Mouse (Mus musculus) adrenal gland, postnatal 14 days (tissue): ENCODE measurements around the gene Dnase2a. TPM values are rescaled to one million over a fixed set of nuclear protein-coding genes. Genes with fewer than 3 reads are reported as not detected.
"Not testable (repeated sequence)": the region's sequence is repeated elsewhere in the genome, so short reads cannot be mapped to it uniquely, and the experiment has no call there.

Experiments
- DNase-seq: peaks from one replicate; pipeline ENCODE4 v3.0.0; 2021; ENCODE audit warnings: mixed read lengths
- total RNA-seq: library from RNA; stranded (reverse); gene quantifications from 2 replicates; pipeline ENCODE4 v1.2.3, GENCODE M21; 2021

The Dnase2a gene
- total RNA-seq, 1 experiment from 2014 or later = 8.3 TPM

DNA sequence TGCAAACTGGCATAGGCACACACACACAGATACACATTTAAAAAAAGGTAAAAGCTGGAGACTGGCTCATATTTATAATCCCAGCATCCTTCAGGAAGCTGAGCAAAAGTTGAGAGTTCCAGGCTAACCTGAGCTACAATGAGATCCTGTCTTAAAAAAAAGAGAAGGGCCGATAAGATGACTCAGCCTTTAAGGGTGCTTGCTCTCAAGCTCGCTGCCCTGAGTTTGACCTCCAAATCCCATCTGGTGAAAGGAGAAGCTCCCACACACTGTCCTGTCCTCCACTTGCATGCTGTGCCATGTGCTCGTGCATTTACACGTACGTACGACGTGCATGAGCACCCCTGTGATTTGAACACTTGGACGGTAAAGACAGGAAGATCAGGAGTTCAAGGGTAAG is 867 bp upstream of the Dnase2a start:
- no peak for DNase-seq

DNA sequence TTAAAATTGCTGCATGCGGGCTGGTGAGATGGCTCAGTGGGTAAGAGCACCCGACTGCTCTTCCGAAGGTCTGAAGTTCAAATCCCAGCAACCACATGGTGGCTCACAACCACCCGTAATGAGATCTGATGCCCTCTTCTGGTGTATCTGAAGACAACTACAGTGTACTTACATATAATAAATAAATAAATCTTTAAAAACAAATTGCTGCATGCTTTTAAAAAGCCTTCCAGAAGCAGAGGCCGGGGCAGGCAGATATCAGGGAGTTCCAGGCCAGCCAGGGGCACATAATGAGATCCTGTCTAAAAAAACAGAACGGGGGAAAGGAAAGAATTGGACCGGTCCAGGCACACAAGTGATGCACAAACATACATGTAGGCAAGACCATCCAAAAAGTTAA is 381 bp upstream of the Dnase2a start:
- DNase-seq = not testable (repeated sequence)

DNA sequence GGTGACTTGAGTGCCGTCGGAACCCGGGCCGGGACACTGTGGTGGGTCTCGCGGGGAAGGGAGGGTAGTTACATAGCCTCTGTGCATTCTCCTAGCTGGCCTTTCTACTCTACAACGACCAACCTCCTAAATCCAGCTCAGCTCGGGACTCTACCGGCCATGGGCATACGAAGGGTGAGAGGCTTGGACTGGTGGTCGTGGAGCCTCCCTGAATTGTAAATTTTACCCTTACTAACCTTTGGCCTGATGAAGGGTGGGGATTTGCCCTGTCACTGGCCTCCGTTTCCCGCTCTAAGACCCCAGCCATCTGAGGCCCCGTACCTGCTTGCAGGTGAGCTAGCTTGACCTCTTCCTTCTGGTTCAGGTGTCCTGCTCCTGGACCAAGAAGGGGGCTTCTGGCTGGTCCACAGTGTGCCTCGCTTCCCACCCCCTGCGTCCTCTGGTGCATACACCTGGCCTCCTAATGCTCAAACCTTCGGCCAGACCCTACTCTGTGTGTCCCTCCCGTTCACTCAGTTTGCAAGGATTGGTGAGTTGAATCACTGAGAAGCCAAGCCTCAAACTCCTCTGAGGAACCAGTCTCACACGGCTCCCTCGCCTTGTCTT is 905 bp downstream of the Dnase2a start:
- no peak for DNase-seq

DNA sequence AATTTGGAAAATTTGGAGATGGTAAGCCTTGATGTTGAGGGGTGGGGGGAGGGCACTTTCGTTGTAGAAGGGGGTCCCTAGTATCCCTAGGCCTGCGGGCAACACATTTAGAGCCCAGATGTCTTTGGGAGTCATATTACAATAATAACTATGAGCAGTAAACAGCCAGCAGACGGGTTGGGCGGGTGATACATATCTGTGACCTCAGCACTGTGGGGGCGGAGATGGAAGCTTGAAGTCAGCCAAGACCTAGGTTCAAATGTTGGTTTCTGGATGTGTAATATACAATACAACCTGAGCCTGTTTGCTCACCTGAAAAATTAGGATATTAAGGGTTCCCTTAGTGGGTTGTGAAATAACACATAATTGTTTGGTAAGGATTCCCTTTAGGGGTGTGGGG is 1.6 kb downstream of the Dnase2a start:
- DNase-seq = no peak

DNA sequence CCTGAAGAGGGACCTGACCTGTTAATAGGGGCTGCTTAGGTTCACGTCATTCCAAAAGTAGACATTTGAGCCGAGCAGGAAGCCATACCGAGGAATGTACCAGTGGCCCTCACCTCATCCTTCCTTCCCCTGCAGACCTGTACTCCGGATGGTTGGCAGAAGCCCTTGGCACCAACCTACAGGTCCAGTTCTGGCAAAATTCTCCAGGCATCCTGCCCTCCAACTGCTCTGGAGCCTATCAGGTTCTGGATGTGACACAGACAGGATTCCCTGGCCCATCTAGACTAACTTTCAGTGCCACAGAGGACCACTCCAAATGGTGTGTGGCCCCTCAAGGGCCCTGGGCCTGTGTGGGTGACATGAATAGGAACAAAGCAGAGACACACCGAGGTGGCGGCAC is 2.2 kb downstream of the Dnase2a start:
- DNase-seq = no peak

DNA sequence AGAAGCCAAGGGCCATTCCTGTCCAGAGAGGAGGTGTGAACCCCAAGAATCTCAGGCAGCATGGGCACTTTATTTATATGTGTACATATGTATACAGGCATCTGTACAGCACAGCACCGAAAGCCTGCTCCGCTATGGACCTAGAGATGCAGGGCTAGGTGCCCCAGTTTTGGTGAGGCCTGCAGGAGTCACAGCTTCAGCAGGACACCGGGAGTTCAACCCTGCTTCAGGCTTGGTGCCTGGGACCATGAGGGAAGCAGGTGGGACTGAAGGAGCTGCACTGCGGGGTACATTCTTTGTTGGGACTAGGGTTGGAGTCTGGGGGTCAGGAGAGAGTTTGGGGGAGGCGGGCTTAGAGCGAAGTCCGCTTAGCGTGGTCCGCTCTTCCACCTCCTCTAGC is 3.5 kb downstream of the Dnase2a start:
- no peak for DNase-seq

DNA sequence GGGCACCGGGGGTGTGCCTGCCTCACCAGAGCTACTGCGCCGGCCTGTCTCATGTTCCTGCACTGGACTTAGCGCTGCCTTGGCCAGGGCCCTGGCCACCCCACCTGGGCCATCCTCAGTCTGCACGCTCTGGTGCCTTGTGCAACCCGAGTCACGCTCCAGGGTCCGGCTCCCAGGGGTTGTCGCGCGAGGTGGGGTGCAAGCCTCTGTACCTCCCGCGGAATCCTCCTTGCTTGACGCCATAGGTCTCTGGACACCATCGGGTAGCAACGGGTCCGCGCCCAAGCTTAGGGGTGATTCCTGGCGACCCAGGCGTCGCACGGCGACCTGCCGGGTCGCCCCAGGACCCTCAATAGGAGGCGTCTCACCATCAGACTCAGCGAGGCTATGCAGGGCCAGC is 4.0 kb downstream of the Dnase2a start:
- DNase-seq = no peak

DNA sequence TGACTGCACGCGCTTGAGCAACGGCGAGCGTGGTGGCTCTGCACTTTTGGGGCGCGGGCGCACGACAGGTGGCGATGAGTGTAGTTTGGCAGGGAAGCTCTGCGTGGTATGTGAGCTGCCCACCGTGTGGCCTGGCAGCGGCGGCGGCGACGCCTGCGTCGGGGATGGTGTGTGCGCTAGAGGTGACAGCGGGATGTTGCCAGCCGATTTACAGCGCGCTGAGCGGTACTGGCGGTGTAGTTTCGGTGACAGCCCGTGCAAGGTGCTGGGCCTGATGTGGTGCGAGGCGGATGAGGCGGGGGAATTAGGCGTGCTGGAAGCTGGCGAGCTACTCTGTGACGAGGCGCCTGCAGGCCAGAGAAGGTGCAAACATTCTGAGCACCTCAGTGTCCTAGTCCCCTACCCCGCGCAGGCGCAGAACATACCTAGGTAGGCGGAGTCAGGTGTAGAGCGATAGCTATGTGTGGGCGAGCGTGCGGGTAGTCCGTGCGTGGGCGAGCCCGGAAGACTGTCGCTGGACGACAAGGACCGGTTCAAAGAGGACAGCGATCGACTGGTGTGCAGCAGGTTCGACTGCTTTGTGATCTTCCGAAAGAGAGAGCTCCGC is 4.6 kb downstream of the Dnase2a start:
- DNase-seq = peak; percentile 80

DNA sequence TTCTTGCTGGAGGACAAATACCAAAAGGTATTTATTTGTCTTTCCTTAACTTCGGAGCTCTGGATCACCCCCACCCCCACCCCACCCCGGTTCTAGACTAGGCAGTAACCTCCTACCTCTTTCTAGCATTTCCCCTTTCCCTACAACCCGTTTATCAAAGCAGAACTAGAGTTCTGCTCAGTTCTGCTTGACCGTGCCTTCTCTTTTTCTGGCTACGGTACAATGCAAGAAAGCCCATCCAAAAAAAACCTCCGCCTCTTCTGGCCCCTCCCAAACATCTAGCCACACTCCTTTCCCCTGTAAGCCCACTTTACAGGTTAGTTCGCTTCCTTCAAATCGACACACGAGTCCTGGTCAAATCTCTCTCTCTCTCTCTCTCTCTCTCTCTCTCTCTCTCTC is 5.1 kb downstream of the Dnase2a start:
- DNase-seq = no peak

DNA sequence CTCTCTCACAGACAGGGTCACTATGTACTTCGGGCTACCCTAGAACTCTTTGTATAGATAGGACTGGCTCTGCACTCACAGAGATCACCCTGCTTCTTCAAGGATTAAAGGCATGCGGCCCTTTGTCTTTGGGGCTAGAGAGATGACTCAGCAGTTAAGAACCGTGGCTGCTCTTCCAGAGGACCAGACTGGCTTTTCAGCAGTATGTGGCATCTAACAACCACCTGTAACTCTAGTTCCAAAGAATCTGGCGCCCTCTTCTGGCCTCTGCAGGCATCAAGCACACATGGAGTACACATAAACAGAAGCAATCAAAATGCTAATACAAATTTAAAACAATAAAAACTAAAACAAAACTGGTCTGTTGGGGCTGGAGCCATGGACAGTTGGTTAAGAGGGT is 5.6 kb downstream of the Dnase2a start:
- peak; percentile 43 for DNase-seq

DNA sequence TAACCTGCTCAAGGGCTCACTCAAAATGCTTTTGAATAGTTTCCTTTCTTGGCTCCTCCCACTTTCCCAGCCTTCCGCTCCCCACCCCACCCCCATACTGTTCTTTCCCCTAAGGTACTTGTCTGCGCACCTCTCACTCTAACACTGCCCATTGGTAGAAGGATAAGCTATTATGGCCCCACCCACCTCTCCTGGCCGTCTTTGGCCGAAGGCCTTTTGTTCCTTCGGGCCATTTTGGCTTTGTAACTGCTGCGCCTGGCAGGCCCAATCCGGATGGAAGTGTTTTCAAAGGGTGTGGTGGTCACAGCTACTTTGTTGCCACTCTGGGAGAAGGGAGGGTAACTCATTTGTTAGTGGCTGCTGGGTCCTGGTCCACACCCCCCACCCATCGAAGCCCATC is 6.9 kb downstream of the Dnase2a start:
- no peak for DNase-seq

DNA sequence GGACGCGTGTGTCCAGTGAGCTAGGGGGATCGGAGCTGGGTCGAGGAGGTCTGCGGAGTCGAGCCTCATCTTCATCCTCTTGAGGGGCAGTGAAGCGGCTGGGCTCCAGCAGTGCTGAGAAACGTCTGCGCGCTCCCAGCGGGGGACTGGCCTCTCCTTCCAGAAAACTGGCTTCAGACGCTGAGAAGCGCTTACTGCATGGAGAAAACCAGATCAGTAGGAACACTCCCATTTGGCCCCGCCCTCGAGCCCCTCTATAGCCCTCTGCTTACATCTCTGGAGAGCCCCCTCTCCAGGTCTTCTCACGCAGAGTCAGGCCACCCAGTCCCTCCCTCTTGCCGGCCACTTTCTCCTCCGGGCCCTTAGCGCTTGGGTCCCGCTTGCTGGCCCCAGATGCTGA is 9.4 kb downstream of the Dnase2a start:
- no peak for DNase-seq

DNA sequence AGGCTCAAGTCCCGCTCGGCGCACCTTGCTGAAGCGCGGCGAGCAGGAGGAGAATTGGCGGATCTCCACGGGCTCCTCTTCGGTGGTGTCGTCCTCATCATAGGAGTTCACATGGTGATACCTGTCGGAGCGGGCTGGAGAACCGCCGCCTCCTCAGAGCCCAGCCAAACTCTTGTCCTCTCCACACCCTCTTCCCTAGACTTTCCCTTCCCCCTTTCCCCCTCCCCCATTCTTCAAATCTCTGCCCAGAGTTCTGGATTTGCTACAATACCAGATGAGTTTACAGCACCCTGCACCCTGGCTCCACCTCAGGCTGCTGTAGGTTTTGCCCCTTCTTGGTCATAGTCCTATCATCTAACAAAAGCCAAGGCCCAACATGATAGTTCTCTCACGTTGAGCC is 10.3 kb downstream of the Dnase2a start:
- no peak for DNase-seq

DNA sequence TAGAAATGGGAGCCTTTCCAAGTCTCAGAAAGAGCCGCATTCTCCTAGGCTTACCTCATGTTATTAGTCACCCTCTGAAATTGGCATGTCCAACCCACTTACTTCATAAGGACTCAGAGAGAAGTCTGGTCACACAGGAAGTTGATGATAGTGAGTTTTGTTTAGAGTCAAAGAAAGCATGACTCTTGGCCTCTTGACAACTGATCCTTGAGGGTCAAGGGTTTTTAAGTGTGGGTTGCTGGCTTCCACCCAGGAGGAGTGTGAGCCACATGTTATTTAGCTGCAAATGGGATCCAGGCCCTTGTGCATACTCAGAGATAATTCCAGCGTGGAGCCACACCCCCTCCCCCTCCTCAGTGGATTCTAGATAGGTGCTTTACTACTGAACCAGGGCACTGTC is 13.2 kb downstream of the Dnase2a start:
- no peak for DNase-seq

DNA sequence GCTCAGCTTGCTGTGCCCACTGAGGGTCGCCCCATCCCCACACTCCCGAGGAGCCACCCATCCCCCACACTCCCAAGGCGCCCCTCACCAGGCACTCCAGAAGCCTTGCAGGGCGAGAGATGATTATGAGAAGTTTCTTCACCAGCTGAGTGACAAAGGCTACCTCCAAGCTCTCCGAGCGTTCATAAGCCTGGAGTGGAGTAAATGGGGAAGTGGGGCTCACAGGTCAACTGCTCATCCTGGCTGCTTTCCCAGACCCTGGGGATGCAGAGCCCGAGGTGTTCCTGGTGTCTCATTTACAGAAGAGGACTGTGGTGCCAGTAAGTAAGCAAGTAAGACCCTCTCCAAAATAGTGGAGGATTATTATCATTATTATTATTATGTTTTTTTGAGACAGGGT is 17.2 kb downstream of the Dnase2a start:
- DNase-seq = no peak

DNA sequence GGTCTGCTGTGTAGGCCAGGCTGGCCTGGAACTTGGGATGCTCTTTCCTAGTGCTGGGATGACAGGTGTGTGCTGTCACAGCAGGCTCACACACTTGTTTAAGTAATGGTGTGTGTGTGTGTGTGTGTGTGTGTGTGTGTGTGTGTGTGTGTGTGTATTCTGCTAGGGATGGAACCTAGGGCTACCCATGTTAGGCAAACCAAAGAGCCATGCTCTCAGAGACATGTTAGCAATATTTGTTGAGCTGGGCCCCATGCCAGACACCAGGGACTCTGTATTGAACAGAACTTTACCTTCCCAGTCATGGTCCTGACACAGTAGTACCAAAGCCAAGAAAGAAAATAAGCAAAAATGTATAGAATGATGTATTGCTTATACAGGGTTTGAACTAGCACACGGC is 19.2 kb downstream of the Dnase2a start:
- no peak for DNase-seq

DNA sequence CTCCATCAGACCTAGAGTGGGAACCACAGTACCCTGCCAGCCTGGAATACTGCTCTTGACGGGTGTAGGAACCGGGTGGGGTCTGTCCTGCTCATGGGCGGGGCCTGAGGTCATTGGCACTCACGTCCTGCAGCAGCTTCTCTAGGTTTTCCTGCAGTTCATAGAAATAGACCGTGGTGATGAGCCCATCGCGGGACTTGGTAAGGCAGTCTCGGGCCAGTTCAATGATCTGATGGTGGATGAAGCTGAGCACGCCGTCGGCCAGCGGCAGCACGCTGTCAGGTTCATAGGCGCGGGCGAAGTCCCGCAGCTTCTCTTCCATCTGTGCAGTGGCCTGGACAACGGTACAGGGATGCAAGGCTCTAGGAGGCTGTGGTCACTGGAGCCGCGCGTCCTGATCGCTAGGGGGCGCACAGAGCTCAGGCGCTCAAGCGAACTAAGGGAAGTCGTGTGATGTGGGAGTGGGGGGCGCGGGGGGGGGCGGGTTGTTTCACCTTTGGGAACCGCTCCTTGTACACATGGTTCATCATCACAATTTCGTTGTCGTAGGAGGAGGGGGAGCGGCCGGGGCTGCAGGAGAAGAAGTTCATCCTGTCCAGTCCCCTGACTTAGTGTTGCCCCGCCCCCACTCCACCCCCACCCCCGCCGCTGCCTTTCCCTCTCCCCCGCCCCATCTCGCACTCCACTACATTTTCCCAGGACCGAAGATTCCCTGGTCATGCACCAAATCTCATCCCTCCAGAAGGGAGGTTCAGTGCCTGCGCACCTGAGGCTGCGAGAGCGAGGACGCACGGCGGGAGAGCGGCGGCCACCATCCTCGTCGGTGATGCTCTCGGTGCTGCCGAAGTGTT is 20.3 kb downstream of the Dnase2a start:
- peak; percentile 81 for DNase-seq

DNA sequence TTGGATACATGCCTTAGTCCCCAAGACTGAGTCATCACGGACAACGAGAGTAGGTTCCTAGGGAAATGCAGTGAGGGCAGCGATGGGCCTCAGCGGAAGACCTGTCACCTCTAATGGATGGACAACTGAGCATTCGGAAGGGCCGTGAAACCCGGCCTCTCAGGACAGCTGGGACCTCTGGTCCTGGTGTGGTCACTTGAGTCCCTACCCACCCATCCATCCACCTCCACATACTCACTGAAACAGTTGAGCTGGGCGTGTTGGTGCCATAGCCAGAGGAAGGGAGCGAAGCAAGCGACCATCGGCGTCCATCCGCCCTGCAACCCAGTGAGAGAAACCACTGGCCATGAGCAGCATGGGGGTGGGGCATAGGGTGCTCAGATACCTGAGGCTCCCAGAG is 22.2 kb downstream of the Dnase2a start:
- no peak for DNase-seq

DNA sequence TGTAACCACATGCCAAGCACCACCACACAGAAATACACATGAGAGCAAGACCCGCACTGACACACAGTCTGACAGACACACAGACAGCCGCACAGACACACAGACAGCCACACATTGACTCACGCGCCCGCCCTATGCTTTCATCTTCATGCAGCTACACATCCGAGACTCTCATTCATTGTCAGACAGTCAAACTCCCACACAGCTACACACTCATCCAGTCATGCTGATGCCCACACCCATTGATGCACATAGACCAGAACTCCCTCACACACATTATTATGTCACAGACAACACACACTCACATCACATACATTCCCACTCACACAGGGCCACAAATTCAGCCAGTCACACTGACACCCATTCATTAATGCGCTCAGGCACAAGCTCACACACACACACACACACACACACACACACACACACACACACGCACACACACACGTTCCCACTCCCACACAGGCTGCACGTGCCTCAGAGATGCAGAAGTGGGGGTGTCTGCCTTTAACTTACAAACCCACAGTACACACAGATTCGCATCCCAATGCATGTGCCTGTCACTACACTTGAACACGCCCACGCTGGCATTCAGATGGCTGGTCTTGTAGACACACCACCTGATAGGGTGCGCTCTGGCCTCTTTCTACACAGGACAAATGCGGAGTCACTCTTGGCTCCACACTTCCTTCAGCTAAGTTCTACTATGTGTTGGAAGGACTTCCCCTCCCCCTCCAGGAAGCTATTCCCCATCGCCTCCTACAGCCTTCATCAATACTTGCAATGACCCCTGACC is 25.6 kb downstream of the Dnase2a start:
- DNase-seq = no peak

DNA sequence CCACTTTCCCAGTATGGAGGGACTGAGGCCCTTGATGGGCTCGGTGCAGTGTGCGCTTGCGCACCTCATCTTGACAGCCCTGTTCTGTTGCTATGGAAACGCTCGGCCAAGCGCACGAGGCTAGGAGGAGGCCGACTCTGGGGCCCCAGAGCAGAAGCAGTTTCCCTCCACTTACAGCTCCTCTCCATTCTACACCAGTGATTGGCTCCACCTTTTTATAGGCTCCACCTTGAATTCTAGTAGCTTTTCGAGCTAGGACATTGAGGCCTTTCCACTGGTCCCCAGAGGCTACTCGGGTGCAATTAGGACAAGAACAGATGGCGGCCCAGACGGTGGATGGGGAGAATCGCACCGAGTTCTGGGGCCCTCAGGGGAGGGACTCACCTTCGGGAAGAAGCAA is 26.5 kb downstream of the Dnase2a start:
- DNase-seq = peak; percentile 43

DNA sequence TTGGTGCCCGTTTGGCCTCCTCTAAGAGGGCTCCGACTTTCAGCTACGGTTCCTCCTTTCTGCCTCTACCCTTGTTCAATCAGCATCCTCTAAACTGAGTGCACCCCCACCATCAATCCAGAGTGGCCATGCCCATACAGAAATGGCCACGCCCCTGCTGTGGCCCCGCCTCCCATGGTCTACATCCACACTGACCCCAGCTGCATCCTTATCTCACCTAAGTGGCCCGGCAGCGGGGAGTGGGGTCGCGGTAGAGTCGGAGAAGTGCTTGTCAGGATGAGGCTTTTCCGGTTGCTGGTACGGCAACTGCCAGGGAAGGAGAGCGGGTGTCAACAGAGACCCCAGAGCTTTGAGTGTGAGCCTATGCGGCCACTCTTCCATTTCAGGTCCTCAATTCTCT is 27.1 kb downstream of the Dnase2a start:
- DNase-seq = no peak

DNA sequence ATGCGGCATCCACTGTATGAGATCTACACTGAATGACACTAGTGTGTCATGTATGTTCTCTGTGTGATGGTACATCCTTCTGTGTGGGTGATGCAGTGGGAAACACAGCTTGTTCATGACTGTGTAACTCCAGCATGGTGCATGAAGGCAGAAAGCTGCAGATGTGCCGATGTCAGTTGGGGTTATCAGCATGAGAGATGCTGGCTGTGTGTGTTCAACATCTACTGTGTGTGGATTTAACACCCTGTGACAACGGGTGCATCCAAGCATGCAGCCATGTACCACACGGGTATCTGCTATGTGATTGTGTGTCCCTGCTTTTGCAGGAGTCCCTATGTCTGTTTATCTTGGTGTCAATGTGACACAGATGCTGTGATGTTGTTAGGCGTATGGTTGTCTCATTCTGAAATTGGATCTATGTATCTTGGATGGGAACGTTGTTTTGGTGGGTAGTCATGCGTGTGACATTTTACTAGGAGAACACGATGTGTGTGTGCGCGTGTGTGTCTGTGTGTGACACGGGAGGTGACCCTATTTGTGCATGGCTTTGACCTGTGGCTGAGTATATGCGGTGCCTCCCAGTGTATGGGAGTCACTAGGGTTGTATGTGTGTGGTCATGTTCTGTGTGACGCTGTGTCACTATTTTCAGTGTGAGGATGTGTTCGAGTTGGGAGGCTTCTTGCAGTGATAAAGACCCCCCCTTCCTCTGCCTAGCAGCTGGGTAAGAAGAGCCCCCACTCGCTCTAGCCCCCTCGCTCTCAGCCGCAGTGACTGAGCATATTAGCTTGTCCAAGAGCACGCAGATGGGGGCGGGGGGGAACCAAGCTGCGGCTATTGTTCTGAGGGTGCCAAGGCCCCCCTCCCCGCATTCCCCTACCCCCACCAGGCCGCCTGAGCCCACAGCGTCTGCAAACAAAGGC is 27.9 kb downstream of the Dnase2a start:
- no peak for DNase-seq
